Mouse (Mus musculus) embryonic facial prominence, embryonic 13.5 days (tissue): ENCODE data around the gene Fndc3c1. TPM values are rescaled to one million over a fixed set of nuclear protein-coding genes. Genes with fewer than 3 reads are reported as not detected.
"Not testable (repeated sequence)": the region's sequence is repeated elsewhere in the genome, so short reads cannot be mapped to it uniquely, and the experiment has no call there.

ENCODE experiments used
- ATAC-seq: fragments of 200-750 bp; cut with Nextera tagmentation; 2 replicates; pipeline ENCODE4 v1.8.0; 2017; ENCODE audit warnings: low read depth; ENCODE audit not compliant: insufficient number of reproducible peaks, insufficient read depth, low FRiP score, low TSS enrichment
- H3K27ac ChIP-seq: fragments of 300-500 bp; sonication (generic); 2 replicates; pipeline ENCODE4 v1.5.1; 2015; ENCODE audit warnings: moderate library complexity, mild to moderate bottlenecking, inconsistent platforms
- H3K27me3 ChIP-seq: fragments of 300-500 bp; sonication (generic); 2 replicates; pipeline ENCODE4 v1.6.1; 2015; ENCODE audit warnings: mild to moderate bottlenecking, inconsistent platforms
- H3K36me3 ChIP-seq: fragments of 300-500 bp; sonication (generic); 2 replicates; pipeline ENCODE4 v1.6.1; 2015; ENCODE audit warnings: mild to moderate bottlenecking, inconsistent platforms
- H3K4me1 ChIP-seq: fragments of 300-500 bp; sonication (generic); 2 replicates; pipeline ENCODE4 v1.6.1; 2015; ENCODE audit warnings: inconsistent platforms
- H3K4me2 ChIP-seq: fragments of 300-500 bp; sonication (generic); 2 replicates; pipeline ENCODE4 v1.6.1; 2015; ENCODE audit warnings: moderate library complexity, mild to moderate bottlenecking, inconsistent platforms
- H3K4me3 ChIP-seq: fragments of 300-500 bp; sonication (generic); 2 replicates; pipeline ENCODE4 v1.5.1; 2015; ENCODE audit warnings: mild to moderate bottlenecking, inconsistent platforms
- H3K9ac ChIP-seq: fragments of 300-500 bp; sonication (generic); 2 replicates; pipeline ENCODE4 v1.6.1; 2015; ENCODE audit warnings: mild to moderate bottlenecking, inconsistent platforms
- H3K9me3 ChIP-seq: fragments of 300-500 bp; sonication (generic); 2 replicates; pipeline ENCODE4 v1.6.1; 2016; ENCODE audit warnings: inconsistent platforms
- WGBS: fragments of 180-500 bp; shearing (Covaris S2); methylation state at CpG from one replicate; pipeline ENCODE4 v1.1.7; 2015; ENCODE audit warnings: mixed read lengths; 5-methylcytosine and 5-hydroxymethylcytosine counted together
- microRNA-seq: library from miRNA; unstranded; fragments of <30 nt; microRNA quantifications from one replicate; pipeline ENCODE4, GENCODE M21; 2016
- polyA plus RNA-seq: library from polyadenylated mRNA; unstranded; fragments of >200 nt; fragmentation: Nextera tagmentation; extraction: Ambion mirVana; gene quantifications from 2 replicates; pipeline ENCODE4 v1.2.1, GENCODE M21; 2015

Fndc3c1 gene
- 10.9 and 14.6 TPM in 2 replicates for polyA plus RNA-seq

- ATAC-seq: peak; percentile 90
- Histone ChIP-seq H3K4me1 (no peaks in the 10 kb centered on the region), H3K27ac (no peak within 1 kb of the TSS), H3K36me3 (no peaks in the 10 kb centered on the region), H3K27me3 (peaks cover 31% of the 10 kb centered on the region), H3K9me3 (no peaks in the 10 kb centered on the region), H3K4me2 (peak within 1 kb of the TSS; percentile 63), H3K4me3 (peak within 1 kb of the TSS; percentile 50), H3K9ac (peak within 1 kb of the TSS; percentile 58; the same call in 1 of the 2 replicates)
- 13% methylated on average over 30 of the region's 39 CpGs for WGBS
Observed at GRCm38 (mm10) chrX:106485101-106485651, at the start of gene Fndc3c1. Fndc3c1 (minus strand) TSS chrX:106485401.

- Histone ChIP-seq H3K4me2 (no peak overlapping the region), H3K36me3 (no peaks in the 10 kb centered on the region), H3K4me3 (no peak overlapping the region), H3K9ac (no peak overlapping the region), H3K27me3 (peaks cover 31% of the 10 kb centered on the region), H3K4me1 (no peaks in the 10 kb centered on the region), H3K27ac (no peak overlapping the region), H3K9me3 (no peaks in the 10 kb centered on the region)
- 43% methylated on average over 10 of the region's 10 CpGs for WGBS
- no peak for ATAC-seq
Observed at GRCm38 (mm10) chrX:106486451-106486850, 1.2 kb upstream of the Fndc3c1 start.

GRCm38 (mm10) chrX:106485671-106486070 is 470 bp upstream of the Fndc3c1 start:
- peak; percentile 20; the same call in 1 of the 2 replicates for ATAC-seq
- WGBS: 18% methylated on average over 13 of the region's 13 CpGs

GRCm38 (mm10) chrX:106479891-106480290 is 5.3 kb downstream of the Fndc3c1 start:
- not testable (repeated sequence) for H3K4me2 ChIP-seq, H3K4me1 ChIP-seq, H3K9me3 ChIP-seq, H3K27ac ChIP-seq, H3K9ac ChIP-seq, H3K27me3 ChIP-seq, ATAC-seq, H3K4me3 ChIP-seq, H3K36me3 ChIP-seq
- WGBS: 38% methylated on average over 2 of the region's 2 CpGs

More at GRCm38 (mm10) chrX:106485671-106486070, 470 bp upstream of the Fndc3c1 start:
- no peaks in the 10 kb centered on the region for H3K9me3 ChIP-seq
- H3K27me3 ChIP-seq: peaks cover 31% of the 10 kb centered on the region
- peak overlapping the region; percentile 63 for H3K4me2 ChIP-seq
- no peaks in the 10 kb centered on the region for H3K36me3 ChIP-seq
- peak overlapping the region; percentile 50 for H3K4me3 ChIP-seq
- H3K9ac ChIP-seq: peak overlapping the region; percentile 58; the same call in 1 of the 2 replicates
- no peaks in the 10 kb centered on the region for H3K4me1 ChIP-seq
- no peak overlapping the region for H3K27ac ChIP-seq

GRCm38 (mm10) chrX:106385304-106385703 is 99.9 kb downstream of the Fndc3c1 start:
- no peak for ATAC-seq
- H3K4me1 ChIP-seq: no peaks in the 10 kb centered on the region
- no peaks in the 10 kb centered on the region for H3K9me3 ChIP-seq
- H3K27ac ChIP-seq: no peak overlapping the region
- no peak overlapping the region for H3K9ac ChIP-seq
- no peak overlapping the region for H3K4me2 ChIP-seq
- no peak overlapping the region for H3K4me3 ChIP-seq
- no peaks in the 10 kb centered on the region for H3K27me3 ChIP-seq
- no peaks in the 10 kb centered on the region for H3K36me3 ChIP-seq

GRCm38 (mm10) chrX:106380608-106381007 is 104.6 kb downstream of the Fndc3c1 start:
- Histone ChIP-seq H3K9ac (no peak overlapping the region), H3K27ac (no peak overlapping the region), H3K4me1 (no peaks in the 10 kb centered on the region), H3K4me3 (no peak overlapping the region), H3K27me3 (no peaks in the 10 kb centered on the region), H3K36me3 (no peaks in the 10 kb centered on the region), H3K9me3 (no peaks in the 10 kb centered on the region), H3K4me2 (no peak overlapping the region)
- ATAC-seq: no peak

Small RNAs within 50 kb of the gene (microRNA-seq; reads per million reads assigned to microRNA genes)
- gene Gm27428: not detected

Other genes starting within 250 kb of the Fndc3c1 start
- not detected in 2 replicates for gene Fnd3c2, start 230.0 kb downstream of the Fndc3c1 start, polyA plus RNA-seq
- gene Gm5127, start 97.8 kb upstream of the Fndc3c1 start, polyA plus RNA-seq: 0.29 TPM in 1 of 2 replicates, not detected in the other
- gene Cysltr1, start 118.3 kb upstream of the Fndc3c1 start, polyA plus RNA-seq: 0.74 and 0.88 TPM in 2 replicates